Mouse (Mus musculus) intestine, embryonic 14.5 days (tissue): Measurements from ENCODE around the gene Lmod1. TPM values are rescaled to one million over a fixed set of nuclear protein-coding genes. Genes with fewer than 3 reads are reported as not detected.

ENCODE experiments used
- ATAC-seq: fragments of 200-750 bp; cut with Nextera tagmentation; replicated peaks from 2 replicates; pipeline ENCODE4 v1.8.0; 2017; ENCODE audit warnings: low read depth, moderate number of reproducible peaks, moderate TSS enrichment, moderate library complexity; ENCODE audit not compliant: low FRiP score, low TSS enrichment
- DNase-seq: peaks from one replicate; pipeline ENCODE4 v3.0.0-alpha.2; 2018; ENCODE audit warnings: low spot score
- H3K27ac ChIP-seq: fragments of 300-500 bp; sonication (generic); 2 replicates; pipeline ENCODE4 v1.5.1; 2014; ENCODE audit warnings: low read depth, mild to moderate bottlenecking, control low read depth
- H3K27me3 ChIP-seq: fragments of 300-500 bp; sonication (generic); replicated peaks from 2 replicates; pipeline ENCODE4 v1.6.1; 2014; ENCODE audit warnings: low read length, control low read depth; ENCODE audit not compliant: control insufficient read depth, insufficient read depth
- H3K36me3 ChIP-seq: fragments of 300-500 bp; sonication (generic); 2 replicates; pipeline ENCODE4 v1.6.1; 2014; ENCODE audit warnings: low read length, control low read depth; ENCODE audit not compliant: control insufficient read depth, insufficient read depth
- H3K4me1 ChIP-seq: fragments of 300-500 bp; sonication (generic); replicated peaks from 2 replicates; pipeline ENCODE4 v1.6.1; 2014; ENCODE audit warnings: low read length, control low read depth, mixed read lengths; ENCODE audit not compliant: control insufficient read depth, insufficient read depth
- H3K4me2 ChIP-seq: fragments of 300-500 bp; sonication (generic); 2 replicates; pipeline ENCODE4 v1.6.1; 2014; ENCODE audit warnings: low read length
- H3K4me3 ChIP-seq: fragments of 300-500 bp; sonication (generic); 2 replicates; pipeline ENCODE4 v1.5.1; 2014; ENCODE audit warnings: low read depth, low read length, control low read depth, mixed read lengths
- H3K9ac ChIP-seq: fragments of 300-500 bp; sonication (generic); 2 replicates; pipeline ENCODE4 v1.6.1; 2014; ENCODE audit warnings: mild to moderate bottlenecking, low read length
- H3K9me3 ChIP-seq: fragments of 300-500 bp; sonication (generic); 2 replicates; pipeline ENCODE4 v1.6.1; 2016; ENCODE audit warnings: low read length, control low read depth; ENCODE audit not compliant: control insufficient read depth
- WGBS: fragments of 180-500 bp; shearing (Covaris S2); extraction: QIAGEN DNeasy Blood & Tissue Kit; methylation state at CpG from one replicate; pipeline ENCODE4 v1.1.7; 2014; 5-methylcytosine and 5-hydroxymethylcytosine counted together
- polyA plus RNA-seq: library from polyadenylated mRNA; unstranded; fragments of >200 nt; fragmentation: Nextera tagmentation; extraction: Ambion mirVana; gene quantifications from 2 replicates; pipeline ENCODE4 v1.2.1, GENCODE M21; 2014

Lmod1 gene
- polyA plus RNA-seq, 1 experiment from 2014 or later, result 10.1 TPM

GRCm38 (mm10) chr1:135367005-135367404 is 42.4 kb downstream of the Lmod1 start:
- Histone ChIP-seq H3K4me2 (no peak overlapping the region), H3K27me3 (no peaks in the 10 kb centered on the region), H3K4me1 (peaks cover 3% of the 10 kb centered on the region), H3K9me3 (no peaks in the 10 kb centered on the region), H3K9ac (no peak overlapping the region), H3K27ac (no peak overlapping the region), H3K36me3 (no peaks in the 10 kb centered on the region), H3K4me3 (no peak overlapping the region)
- 78% methylated on average over 7 of the region's 7 CpGs for WGBS
- ATAC-seq (no peak), DNase-seq (no peak)

GRCm38 (mm10) chr1:135367595-135367994 is 43.0 kb downstream of the Lmod1 start:
- Histone ChIP-seq H3K9me3 (no peaks in the 10 kb centered on the region), H3K27me3 (no peaks in the 10 kb centered on the region)
- ATAC-seq, result no peak

DNA sequence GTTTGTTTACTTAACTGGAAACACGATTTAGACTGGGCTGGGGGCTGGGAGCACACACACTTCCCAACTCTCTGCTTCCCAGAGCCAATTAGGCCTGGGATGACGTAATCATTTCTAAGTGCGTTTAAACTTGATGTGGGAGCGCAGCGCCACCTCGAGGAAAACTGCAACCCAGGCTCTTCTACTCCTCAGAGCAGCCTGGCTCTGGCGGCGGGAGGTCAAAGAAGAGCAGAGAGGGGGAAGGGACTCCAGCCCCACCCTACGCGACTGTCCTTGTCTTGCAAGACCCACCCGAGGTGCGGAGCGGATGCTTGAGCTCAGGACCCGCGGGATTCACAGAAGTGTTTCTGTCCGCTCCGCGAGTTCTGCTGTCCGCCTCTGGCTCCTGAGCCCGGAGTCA is 43.6 kb downstream of the Lmod1 start:
- peak overlapping the region; percentile 49 for H3K9ac ChIP-seq
- H3K4me2 ChIP-seq, result peak overlapping the region; percentile 90
- no peaks in the 10 kb centered on the region for H3K36me3 ChIP-seq
- H3K27ac ChIP-seq, result no peak overlapping the region
- ATAC-seq (peak; percentile 78), DNase-seq (peak; percentile 91)
- H3K4me3 ChIP-seq, result peak overlapping the region; percentile 37
- WGBS, result 2% methylated on average over 20 of the region's 20 CpGs
- no peaks in the 10 kb centered on the region for H3K27me3 ChIP-seq
- no peaks in the 10 kb centered on the region for H3K9me3 ChIP-seq
- peaks cover 8% of the 10 kb centered on the region for H3K4me1 ChIP-seq

More at GRCm38 (mm10) chr1:135367595-135367994, 43.0 kb downstream of the Lmod1 start:
- Histone ChIP-seq H3K4me2 (no peak overlapping the region), H3K4me3 (no peak overlapping the region), H3K9ac (no peak overlapping the region), H3K27ac (no peak overlapping the region), H3K36me3 (no peaks in the 10 kb centered on the region), H3K4me1 (peaks cover 4% of the 10 kb centered on the region)
- DNase-seq, result no peak
- 70% methylated on average over 8 of the region's 8 CpGs for WGBS

DNA sequence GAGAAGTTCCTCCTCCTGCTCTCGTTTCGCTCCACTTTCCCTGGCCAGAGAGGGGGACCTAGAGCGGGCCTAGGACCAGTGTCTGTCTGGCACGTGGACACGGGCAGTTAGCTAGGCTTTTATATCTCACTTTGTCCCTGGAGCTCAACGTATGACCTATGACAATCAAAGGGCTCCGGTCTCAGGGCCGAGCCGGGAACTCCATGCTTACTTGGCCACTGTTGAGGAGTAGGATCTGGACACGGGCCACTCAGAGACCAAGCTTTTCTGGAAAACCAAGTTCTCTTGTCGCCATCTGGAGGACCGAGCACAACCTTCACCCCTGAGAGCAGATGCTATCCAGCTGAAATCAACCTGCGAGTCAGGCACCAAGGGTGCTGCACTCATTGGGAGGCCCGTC is 44.4 kb downstream of the Lmod1 start:
- Histone ChIP-seq H3K9me3 (no peaks in the 10 kb centered on the region), H3K27me3 (no peaks in the 10 kb centered on the region), H3K4me3 (peak overlapping the region; percentile 37), H3K9ac (peak overlapping the region; percentile 49; the same call in 1 of the 2 replicates), H3K36me3 (no peaks in the 10 kb centered on the region), H3K4me1 (peaks cover 10% of the 10 kb centered on the region), H3K4me2 (peak overlapping the region; percentile 90), H3K27ac (no peak overlapping the region)
- ATAC-seq (peak; percentile 26; the same call in 1 of the 2 replicates), DNase-seq (peak; percentile 66)
- WGBS, result 14% methylated on average over 14 of the region's 14 CpGs

GRCm38 (mm10) chr1:135369415-135369814 is 44.8 kb downstream of the Lmod1 start:
- H3K4me1 ChIP-seq, result peaks cover 13% of the 10 kb centered on the region
- no peaks in the 10 kb centered on the region for H3K9me3 ChIP-seq
- no peak overlapping the region for H3K9ac ChIP-seq
- ATAC-seq, result no peak
- H3K4me2 ChIP-seq, result no peak overlapping the region
- H3K4me3 ChIP-seq, result no peak overlapping the region
- H3K27me3 ChIP-seq, result no peaks in the 10 kb centered on the region
- H3K27ac ChIP-seq, result no peak overlapping the region
- WGBS, result 70% methylated on average over 5 of the region's 5 CpGs
- H3K36me3 ChIP-seq, result no peaks in the 10 kb centered on the region
- DNase-seq, result no peak

DNA sequence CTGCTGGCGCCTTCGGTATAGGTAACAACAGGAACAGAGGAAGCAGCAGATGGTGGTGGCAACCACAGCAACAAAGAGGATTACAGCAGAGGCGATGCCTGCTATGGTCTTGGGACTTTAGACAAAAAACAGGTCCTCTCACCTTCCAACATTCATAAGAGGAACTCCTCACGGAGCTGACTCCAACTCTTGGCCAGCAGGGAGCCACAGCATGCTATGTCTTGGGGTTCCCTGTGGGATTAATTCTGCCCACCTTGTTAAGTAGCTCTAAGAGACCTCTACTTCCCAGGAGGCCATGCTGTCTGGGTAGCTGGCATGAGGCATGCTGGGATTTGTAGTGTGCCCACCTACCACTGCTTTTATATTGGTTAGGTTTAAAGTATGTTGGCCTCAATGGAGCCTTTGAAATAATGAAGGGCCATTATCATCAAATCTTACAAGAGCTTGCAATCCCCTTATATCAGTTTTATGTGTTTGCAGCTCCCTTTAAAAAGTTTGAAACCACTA is 48.6 kb downstream of the Lmod1 start:
- Histone ChIP-seq H3K4me2 (0 out of 2 replicates have a peak overlapping the region, but pooled peaks have one; percentile 14), H3K4me3 (no peak overlapping the region), H3K27me3 (no peaks in the 10 kb centered on the region), H3K9me3 (no peaks in the 10 kb centered on the region), H3K4me1 (peaks cover 13% of the 10 kb centered on the region), H3K36me3 (no peaks in the 10 kb centered on the region), H3K9ac (no peak overlapping the region), H3K27ac (no peak overlapping the region)
- ATAC-seq (no peak), DNase-seq (no peak)
- 67% methylated on average over 4 of the region's 4 CpGs for WGBS

DNA sequence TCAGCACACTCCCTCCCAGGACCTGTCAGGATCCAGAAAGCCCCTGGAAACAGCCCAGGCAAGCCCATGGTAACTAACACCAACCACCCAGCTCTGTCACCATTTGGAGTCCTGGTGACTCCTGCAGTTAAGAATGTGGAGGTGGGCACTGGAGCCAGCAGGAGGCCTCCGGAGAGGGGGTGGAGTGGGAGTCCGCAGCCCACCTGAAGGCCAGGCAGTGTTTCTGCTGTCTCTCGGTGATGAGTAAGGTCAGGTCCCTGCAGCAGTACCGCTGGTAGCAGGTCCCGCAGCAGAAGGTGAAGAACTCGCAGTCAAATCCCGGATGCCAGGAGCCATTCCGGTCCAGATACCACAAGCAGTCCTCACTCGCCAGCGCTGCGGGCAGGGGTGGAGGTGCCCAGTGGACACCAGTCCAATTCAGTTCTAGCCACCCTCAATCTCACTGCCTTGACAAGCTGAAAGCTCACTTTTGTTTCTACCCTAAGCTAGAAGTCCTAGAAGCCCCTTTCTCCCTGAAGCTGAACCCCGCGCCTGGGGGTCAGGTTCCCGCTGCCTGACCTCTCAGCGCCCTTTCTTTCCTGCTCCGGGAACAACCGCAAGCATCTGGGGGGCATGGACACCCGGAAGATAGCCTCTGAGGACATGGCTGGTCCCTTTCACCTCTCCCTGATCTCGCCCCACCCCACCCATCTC is 49.7 kb downstream of the Lmod1 start:
- no peaks in the 10 kb centered on the region for H3K9me3 ChIP-seq
- ATAC-seq (peak; percentile 24; the same call in 1 of the 2 replicates), DNase-seq (peak; percentile 76)
- H3K4me1 ChIP-seq, result peaks cover 10% of the 10 kb centered on the region
- no peaks in the 10 kb centered on the region for H3K36me3 ChIP-seq
- H3K9ac ChIP-seq, result peak overlapping the region; percentile 75
- H3K27ac ChIP-seq, result peak overlapping the region; percentile 64
- H3K27me3 ChIP-seq, result no peaks in the 10 kb centered on the region
- H3K4me2 ChIP-seq, result peak overlapping the region; percentile 73
- H3K4me3 ChIP-seq, result peak overlapping the region; percentile 56
- 2% methylated on average over 19 of the region's 19 CpGs for WGBS

DNA sequence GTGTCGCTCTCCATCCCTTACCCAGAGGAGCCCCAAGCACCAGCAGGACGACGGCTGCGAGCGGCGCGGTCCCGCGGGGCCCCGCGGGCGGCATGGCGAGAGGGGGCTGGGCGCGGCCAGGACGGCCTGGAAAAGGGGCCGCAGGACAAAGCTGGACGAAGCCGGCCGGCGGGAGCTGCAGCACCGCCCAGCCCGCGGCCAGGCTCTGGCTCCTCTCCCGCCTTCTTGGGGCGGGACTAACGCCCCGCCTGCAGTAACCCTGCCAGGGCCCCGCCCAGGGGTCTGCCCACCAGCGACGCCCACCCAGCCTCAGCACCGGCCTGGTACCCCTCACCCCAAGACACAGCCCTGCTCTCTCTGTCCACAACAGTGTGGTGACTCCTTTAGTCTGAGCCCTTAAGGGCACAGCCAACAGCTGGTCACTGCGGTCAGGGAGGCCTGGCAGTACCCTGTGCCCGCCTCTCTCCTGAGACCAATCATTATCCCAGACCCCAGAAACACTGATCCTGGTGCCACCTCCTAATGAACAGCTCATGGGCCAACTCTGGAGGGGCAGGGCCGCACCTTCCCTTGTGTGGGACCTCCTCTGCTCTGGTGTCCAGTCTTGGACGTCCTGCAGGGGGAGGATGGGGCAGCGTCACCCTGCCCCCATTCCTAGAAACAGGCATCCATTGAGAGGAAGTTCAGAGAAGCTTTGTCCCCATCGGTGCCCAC is 50.4 kb downstream of the Lmod1 start, which contains the start of gene Shisa4:
Shisa4 (minus strand) TSS at position 370 of the 714 bp plus-strand sequence.
- peak within 1 kb of the TSS; percentile 56 for H3K4me3 ChIP-seq
- peak; percentile 83 for ATAC-seq
- peak; percentile 77 for DNase-seq
- no peaks in the 10 kb centered on the region for H3K36me3 ChIP-seq
- peak within 1 kb of the TSS; percentile 75 for H3K9ac ChIP-seq
- H3K27ac ChIP-seq, result peak within 1 kb of the TSS; percentile 64
- H3K9me3 ChIP-seq, result no peaks in the 10 kb centered on the region
- WGBS, result 2% methylated on average over 38 of the region's 38 CpGs
- H3K27me3 ChIP-seq, result no peaks in the 10 kb centered on the region
- H3K4me2 ChIP-seq, result peak within 1 kb of the TSS; percentile 73
- H3K4me1 ChIP-seq, result peaks cover 10% of the 10 kb centered on the region
